Mouse (Mus musculus) spleen, adult 12 weeks (tissue): ENCODE measurements around the gene Selenos.
A peak's percentile ranks its signal among the peaks of the same experiment; 100 is the strongest.

Experiments used
- DNase-seq: peaks from one replicate; pipeline ENCODE4 v3.0.0; 2022; ENCODE audit warnings: low spot score

The Selenos gene

GRCm38 (mm10) chr7:66087652-66088051 lies 8.2 kb downstream of the Selenos start:
- DNase-seq, result no peak

GRCm38 (mm10) chr7:66088077-66088476 lies 8.6 kb downstream of the Selenos start:
- DNase-seq, result no peak

GRCm38 (mm10) chr7:66090676-66091190 lies 11.3 kb downstream of the Selenos start:
- DNase-seq, result no peak

GRCm38 (mm10) chr7:66091553-66091952 lies 12.1 kb downstream of the Selenos start:
- DNase-seq, result no peak

GRCm38 (mm10) chr7:66092656-66093055 lies 13.2 kb downstream of the Selenos start:
- DNase-seq, result no peak

- no peak for DNase-seq
Observed at GRCm38 (mm10) chr7:66094141-66094540, 14.7 kb downstream of the Selenos start.

- DNase-seq, result no peak
Observed at GRCm38 (mm10) chr7:66098803-66099202, 19.4 kb downstream of the Selenos start.

- DNase-seq, result no peak
Observed at GRCm38 (mm10) chr7:66101866-66102265, 22.4 kb downstream of the Selenos start.

- no peak for DNase-seq
Observed at GRCm38 (mm10) chr7:66104531-66104930, 25.1 kb downstream of the Selenos start.

- no peak for DNase-seq
Observed at GRCm38 (mm10) chr7:66105771-66106170, 26.3 kb downstream of the Selenos start.

- no peak for DNase-seq
Observed at GRCm38 (mm10) chr7:66106581-66107056, 27.2 kb downstream of the Selenos start.

- no peak for DNase-seq
Observed at GRCm38 (mm10) chr7:66107206-66107605, 27.8 kb downstream of the Selenos start.

- DNase-seq, result no peak
Observed at GRCm38 (mm10) chr7:66107930-66108329, 28.5 kb downstream of the Selenos start.

GRCm38 (mm10) chr7:66108961-66109854 lies 29.8 kb downstream of the Selenos start, which contains the start of gene Chsy1:
Gene Chsy1 (plus strand): TSS chr7:66109515.
- peak; percentile 70 for DNase-seq

GRCm38 (mm10) chr7:66109855-66110635 lies 30.6 kb downstream of the Selenos start:
- peak; percentile 41 for DNase-seq

GRCm38 (mm10) chr7:66110636-66111112 lies 31.2 kb downstream of the Selenos start:
- no peak for DNase-seq

- no peak for DNase-seq
Observed at GRCm38 (mm10) chr7:66111211-66111610, 31.8 kb downstream of the Selenos start.

GRCm38 (mm10) chr7:66113561-66113960 lies 34.1 kb downstream of the Selenos start:
- DNase-seq, result no peak

GRCm38 (mm10) chr7:66115821-66116343 lies 36.4 kb downstream of the Selenos start:
- no peak for DNase-seq

- DNase-seq, result no peak
Observed at GRCm38 (mm10) chr7:66116906-66117482, 37.5 kb downstream of the Selenos start.

GRCm38 (mm10) chr7:66118046-66118445 lies 38.6 kb downstream of the Selenos start:
- no peak for DNase-seq

GRCm38 (mm10) chr7:66118796-66119195 lies 39.3 kb downstream of the Selenos start:
- DNase-seq, result no peak
